Mouse (Mus musculus) limb, embryonic 14.5 days (tissue): Measurements from ENCODE around the gene Rgma. TPM values are rescaled to one million over a fixed set of nuclear protein-coding genes. Genes with fewer than 3 reads are reported as not detected.

Experiments used
- ATAC-seq: fragments of 200-750 bp; cut with Nextera tagmentation; 2 replicates; pipeline ENCODE4 v1.8.0; 2017; ENCODE audit warnings: low read depth, moderate number of reproducible peaks, moderate TSS enrichment; ENCODE audit not compliant: low FRiP score
- DNase-seq: peaks from one replicate; pipeline ENCODE4 v3.0.0-alpha.2; 2015; ENCODE audit warnings: low spot score
- H3K27ac ChIP-seq: fragments of 300-500 bp; sonication (generic); replicated peaks from 2 replicates; pipeline ENCODE4 v1.5.1; 2014; ENCODE audit warnings: low read depth, mild to moderate bottlenecking, low read length, moderate library complexity, mixed read lengths
- H3K27me3 ChIP-seq: fragments of 300-500 bp; sonication (generic); 2 replicates; pipeline ENCODE4 v1.6.1; 2014; ENCODE audit warnings: low read length, mixed read lengths; ENCODE audit not compliant: control insufficient read depth, insufficient read depth
- H3K36me3 ChIP-seq: fragments of 300-500 bp; sonication (generic); 2 replicates; pipeline ENCODE4 v1.6.1; 2014; ENCODE audit warnings: mild to moderate bottlenecking, low read length, moderate library complexity, mixed read lengths; ENCODE audit not compliant: control insufficient read depth, insufficient read depth
- H3K4me1 ChIP-seq: fragments of 300-500 bp; sonication (generic); 2 replicates; pipeline ENCODE4 v1.6.1; 2014; ENCODE audit warnings: antibody characterized with exemption, low read length, mixed read lengths; ENCODE audit not compliant: control insufficient read depth, insufficient read depth
- H3K4me2 ChIP-seq: fragments of 300-500 bp; sonication (generic); replicated peaks from 2 replicates; pipeline ENCODE4 v1.6.1; 2014; ENCODE audit warnings: low read depth, mild to moderate bottlenecking, low read length, moderate library complexity; ENCODE audit not compliant: severe bottlenecking
- H3K4me3 ChIP-seq: fragments of 300-500 bp; sonication (generic); replicated peaks from 2 replicates; pipeline ENCODE4 v1.5.1; 2014; ENCODE audit warnings: low read length
- H3K9ac ChIP-seq: fragments of 300-500 bp; sonication (generic); 2 replicates; pipeline ENCODE4 v1.6.1; 2014; ENCODE audit warnings: mild to moderate bottlenecking, low read depth, low read length, moderate library complexity; ENCODE audit not compliant: severe bottlenecking
- H3K9me3 ChIP-seq: fragments of 300-500 bp; sonication (generic); 2 replicates; pipeline ENCODE4 v1.6.1; 2016; ENCODE audit warnings: low read length; ENCODE audit not compliant: control insufficient read depth
- POLR2A ChIP-seq: fragments of 200-500 bp; IDR thresholded peaks from 2 replicates; pipeline ENCODE4 v1.8.0; 2012; ENCODE audit warnings: inconsistent platforms, mild to moderate bottlenecking, moderate library complexity, borderline replicate concordance; ENCODE audit not compliant: insufficient read depth, insufficient read length; ENCODE audit errors: extremely low read depth
- WGBS: fragments of 180-500 bp; shearing (Covaris S2); extraction: QIAGEN DNeasy Blood & Tissue Kit; methylation state at CpG from one replicate; pipeline ENCODE4 v1.1.7; 2014; 5-methylcytosine and 5-hydroxymethylcytosine counted together
- polyA plus RNA-seq, 2 experiments: library from polyadenylated mRNA; depleted of rRNA in 1 of 2; stranded (reverse) in 1 of 2; unstranded in 1 of 2; fragments of >200 nt; fragmentation: Nextera tagmentation in 1 of 2; extraction: Ambion mirVana in 1 of 2; gene quantifications; 2 replicates each; pipeline versions ENCODE4 v1.2.1 to v1.2.3; 2012 to 2014

Gene Rgma
- polyA plus RNA-seq, 2 experiments = 23.5 to 49.1 TPM

- Histone ChIP-seq H3K27ac (no peak overlapping the region), H3K4me1 (peaks cover 18% of the 10 kb centered on the region; the same call in 1 of the 2 replicates), H3K36me3 (peaks cover 45% of the 10 kb centered on the region), H3K4me2 (no peak overlapping the region), H3K9me3 (no peaks in the 10 kb centered on the region), H3K27me3 (no peaks in the 10 kb centered on the region), H3K9ac (no peak overlapping the region), H3K4me3 (no peak overlapping the region)
- no peak for TF ChIP-seq POLR2A
- ATAC-seq = peak; percentile 31; the same call in 1 of the 2 replicates
- 28% methylated on average over 12 of the region's 12 CpGs for WGBS
- DNase-seq = peak; percentile 83
Observed at GRCm38 (mm10) chr7:73422223-73423113, 47.2 kb downstream of the Rgma start.

- no peak for DNase-seq
- no peak overlapping the region for H3K9ac ChIP-seq
- no peak overlapping the region for H3K4me2 ChIP-seq
- peaks cover 45% of the 10 kb centered on the region for H3K36me3 ChIP-seq
- H3K4me1 ChIP-seq = peaks cover 18% of the 10 kb centered on the region; the same call in 1 of the 2 replicates
- no peak for TF ChIP-seq POLR2A
- ATAC-seq = no peak
- H3K27me3 ChIP-seq = no peaks in the 10 kb centered on the region
- H3K27ac ChIP-seq = no peak overlapping the region
- no peaks in the 10 kb centered on the region for H3K9me3 ChIP-seq
- H3K4me3 ChIP-seq = no peak overlapping the region
- 75% methylated on average over 13 of the region's 13 CpGs for WGBS
Observed at GRCm38 (mm10) chr7:73423236-73423635, 47.9 kb downstream of the Rgma start.

GRCm38 (mm10) chr7:73424243-73424642, 48.9 kb downstream of the Rgma start:
- H3K4me1 ChIP-seq = peaks cover 15% of the 10 kb centered on the region; the same call in 1 of the 2 replicates
- WGBS = 78% methylated on average over 3 of the region's 3 CpGs
- H3K9ac ChIP-seq = no peak overlapping the region
- H3K36me3 ChIP-seq = peaks cover 45% of the 10 kb centered on the region
- TF ChIP-seq POLR2A = no peak
- H3K9me3 ChIP-seq = no peaks in the 10 kb centered on the region
- DNase-seq (no peak), ATAC-seq (no peak)
- no peak overlapping the region for H3K4me2 ChIP-seq
- no peaks in the 10 kb centered on the region for H3K27me3 ChIP-seq
- H3K4me3 ChIP-seq = no peak overlapping the region
- no peak overlapping the region for H3K27ac ChIP-seq

- Histone ChIP-seq H3K27ac (no peak overlapping the region), H3K4me3 (no peak overlapping the region), H3K27me3 (no peaks in the 10 kb centered on the region), H3K36me3 (peaks cover 45% of the 10 kb centered on the region), H3K4me2 (no peak overlapping the region), H3K4me1 (peaks cover 12% of the 10 kb centered on the region; the same call in 1 of the 2 replicates), H3K9me3 (no peaks in the 10 kb centered on the region), H3K9ac (no peak overlapping the region)
- DNase-seq (no peak), ATAC-seq (no peak)
- 67% methylated on average over 3 of the region's 3 CpGs for WGBS
- no peak for TF ChIP-seq POLR2A
Observed at GRCm38 (mm10) chr7:73424705-73425104, 49.4 kb downstream of the Rgma start.

- TF ChIP-seq POLR2A = no peak
- DNase-seq (no peak), ATAC-seq (no peak)
- H3K27me3 ChIP-seq = no peaks in the 10 kb centered on the region
- no peak overlapping the region for H3K4me2 ChIP-seq
- no peaks in the 10 kb centered on the region for H3K9me3 ChIP-seq
- H3K4me1 ChIP-seq = peaks cover 12% of the 10 kb centered on the region; the same call in 1 of the 2 replicates
- H3K36me3 ChIP-seq = peaks cover 46% of the 10 kb centered on the region
- 90% methylated on average over 7 of the region's 7 CpGs for WGBS
- no peak overlapping the region for H3K27ac ChIP-seq
- H3K9ac ChIP-seq = no peak overlapping the region
- no peak overlapping the region for H3K4me3 ChIP-seq
Observed at GRCm38 (mm10) chr7:73425451-73425850, 50.1 kb downstream of the Rgma start.
